In the genomic region with DNA sequence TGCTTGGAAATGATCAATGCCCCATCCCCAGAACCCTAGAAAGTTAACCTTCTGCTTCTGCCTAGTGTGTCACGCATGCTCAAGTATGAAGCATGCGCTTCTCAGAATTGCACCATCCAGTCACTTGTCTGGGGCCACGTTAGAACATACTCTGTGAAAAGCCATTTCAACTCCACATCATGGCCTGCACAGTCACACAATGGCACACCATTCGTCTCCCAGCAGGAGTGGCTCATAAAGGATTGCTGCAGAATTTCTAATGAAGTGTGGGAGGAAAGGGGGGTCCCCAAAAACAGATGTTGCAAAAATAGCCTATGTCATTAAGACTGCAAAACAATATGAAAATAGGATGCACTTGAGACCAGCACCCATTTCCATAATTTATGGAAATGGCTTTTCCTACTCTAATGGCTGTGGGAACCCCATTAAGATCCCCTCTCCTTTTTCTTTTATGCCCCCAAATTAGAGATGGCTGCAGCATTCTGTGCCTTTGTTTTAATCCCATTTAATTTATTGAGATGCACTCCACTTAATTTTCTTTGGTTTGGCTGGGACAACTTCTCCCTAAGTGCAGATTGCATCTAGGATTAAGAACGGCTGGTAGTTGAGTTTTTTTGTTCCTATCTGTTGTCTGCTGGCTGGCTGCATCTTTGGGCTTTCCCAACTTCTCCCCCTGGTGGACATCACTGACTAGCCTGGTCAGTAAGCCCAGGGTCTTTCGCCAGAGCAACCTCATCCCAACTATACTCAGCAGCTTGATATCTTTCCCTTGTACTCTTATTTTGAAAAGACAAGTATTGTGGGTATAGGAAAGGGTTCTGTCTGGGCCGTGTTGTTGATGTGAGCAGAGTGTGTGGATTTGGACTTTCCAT, we compare ENCODE assay signal across 9 mouse cellular contexts.
DNase-seq lines count a peak whose midpoint lies in the region; ATAC-seq and TF ChIP-seq lines count a peak whose summit lies in the region.
"Had no signal": no experiment of that assay in that cellular context is flagged by ENCODE, and none has a peak within 500 bp of the region (broad histone marks: within the 10 kb centered on the region; RNA-seq: fewer than 3 reads in every experiment).

No protein-coding gene starts in this region.

- no peak for TF ChIP-seq EP300 in liver, postnatal 0 days (IDR thresholded peaks at IDR 0.05; ENCODE audit: low read depth)

- ATAC-seq in embryonic facial prominence, embryonic 11.5 days (replicated peaks; ENCODE audit: insufficient number of reproducible peaks, low FRiP score, low TSS enrichment, low read depth), result no peak
- ATAC-seq in liver, postnatal 0 days, result no peak
- peak; percentile 85 for ATAC-seq in hindbrain, embryonic 12.5 days (ENCODE audit: low FRiP score)
- peak; percentile 89 for ATAC-seq in neural tube, embryonic 14.5 days (ENCODE audit: low read depth)

- no peaks in the 10 kb centered on the region for H3K27me3 ChIP-seq in embryonic facial prominence, embryonic 11.5 days (ENCODE audit: control insufficient read depth, insufficient read depth, low read length)
- no peaks in the 10 kb centered on the region for H3K27me3 ChIP-seq in embryonic facial prominence, embryonic 10.5 days (replicated peaks; ENCODE audit: low read depth, poor library complexity, severe bottlenecking)
- H3K27me3 ChIP-seq in liver, postnatal 0 days (ENCODE audit: insufficient read depth, low read length), result no peaks in the 10 kb centered on the region
- no peaks in the 10 kb centered on the region for H3K27me3 ChIP-seq in hindbrain, embryonic 12.5 days
- no peaks in the 10 kb centered on the region for H3K27me3 ChIP-seq in neural tube, embryonic 14.5 days (ENCODE audit: control insufficient read depth, insufficient read depth, low read length)

- H3K36me3 ChIP-seq in embryonic facial prominence, embryonic 11.5 days (replicated peaks; ENCODE audit: control insufficient read depth, insufficient read depth, low read depth, low read length), result no peaks in the 10 kb centered on the region
- no peaks in the 10 kb centered on the region for H3K36me3 ChIP-seq in embryonic facial prominence, embryonic 10.5 days (replicated peaks)
- H3K36me3 ChIP-seq in liver, postnatal 0 days (replicated peaks; ENCODE audit: insufficient read depth, low read length), result no peaks in the 10 kb centered on the region
- no peaks in the 10 kb centered on the region for H3K36me3 ChIP-seq in hindbrain, embryonic 12.5 days
- H3K36me3 ChIP-seq in neural tube, embryonic 14.5 days (ENCODE audit: control insufficient read depth, insufficient read depth, low read length), result no peaks in the 10 kb centered on the region

- H3K4me2 ChIP-seq in embryonic facial prominence, embryonic 11.5 days (ENCODE audit: low read depth, low read length), result no peak overlapping the region
- H3K4me2 ChIP-seq in liver, postnatal 0 days (ENCODE audit: low read depth, low read length), result no peak overlapping the region
- no peak overlapping the region for H3K4me2 ChIP-seq in hindbrain, embryonic 12.5 days (replicated peaks)
- H3K4me2 ChIP-seq in neural tube, embryonic 14.5 days (ENCODE audit: low read depth, low read length), result no peak overlapping the region

- H3K4me1 ChIP-seq in embryonic facial prominence, embryonic 11.5 days (ENCODE audit: control insufficient read depth, insufficient read depth, low read length), result no peaks in the 10 kb centered on the region
- peaks cover 9% of the 10 kb centered on the region; the same call in 1 of the 2 replicates for H3K4me1 ChIP-seq in embryonic facial prominence, embryonic 10.5 days
- H3K4me1 ChIP-seq in liver, postnatal 0 days (ENCODE audit: insufficient read depth), result no peaks in the 10 kb centered on the region
- no peaks in the 10 kb centered on the region for H3K4me1 ChIP-seq in hindbrain, embryonic 12.5 days
- H3K4me1 ChIP-seq in neural tube, embryonic 14.5 days (ENCODE audit: control insufficient read depth, insufficient read depth, low read length), result no peaks in the 10 kb centered on the region; the same call in 1 of the 2 replicates

- DNase-seq in embryonic facial prominence, embryonic 11.5 days (ENCODE audit: low spot score), result peak; percentile 21
- DNase-seq in embryonic facial prominence, embryonic 10.5 days (ENCODE audit: low spot score), result no peak
- no peak for DNase-seq in liver, postnatal 0 days
- DNase-seq in liver, result no peak
- no peak for DNase-seq in ovary, adult 18-20 months (ENCODE audit: low spot score)
- no peak for DNase-seq in layer of hippocampus, adult 9-11 months
- DNase-seq: cerebellum, adult 11-12 months had no signal

- H3K27ac ChIP-seq in embryonic facial prominence, embryonic 11.5 days (replicated peaks; ENCODE audit: low read depth, low read length), result no peak overlapping the region
- H3K27ac ChIP-seq in embryonic facial prominence, embryonic 10.5 days (replicated peaks), result no peak overlapping the region
- H3K27ac ChIP-seq in liver, postnatal 0 days (ENCODE audit: low read depth), result no peak overlapping the region
- 0 out of 2 replicates have a peak overlapping the region, but pooled peaks have one; percentile 3 for H3K27ac ChIP-seq in hindbrain, embryonic 12.5 days
- peak overlapping the region; percentile 22; the same call in 1 of the 2 replicates for H3K27ac ChIP-seq in neural tube, embryonic 14.5 days (ENCODE audit: low read depth, low read length)

- H3K9ac ChIP-seq in embryonic facial prominence, embryonic 11.5 days (replicated peaks; ENCODE audit: low read length), result no peak overlapping the region
- no peak overlapping the region for H3K9ac ChIP-seq in liver, postnatal 0 days (replicated peaks)
- H3K9ac ChIP-seq in hindbrain, embryonic 12.5 days, result no peak overlapping the region
- H3K9ac ChIP-seq in neural tube, embryonic 14.5 days (replicated peaks; ENCODE audit: low read depth, low read length), result no peak overlapping the region

- TF ChIP-seq CTCF in liver, postnatal 0 days (IDR thresholded peaks at IDR 0.05; ENCODE audit: low read depth), result peak; percentile 16

- no peaks in the 10 kb centered on the region for H3K9me3 ChIP-seq in embryonic facial prominence, embryonic 11.5 days (replicated peaks; ENCODE audit: control insufficient read depth, low read length)
- no peaks in the 10 kb centered on the region for H3K9me3 ChIP-seq in embryonic facial prominence, embryonic 10.5 days
- no peaks in the 10 kb centered on the region for H3K9me3 ChIP-seq in liver, postnatal 0 days (ENCODE audit: low read length)
- H3K9me3 ChIP-seq in hindbrain, embryonic 12.5 days (replicated peaks), result no peaks in the 10 kb centered on the region
- no peaks in the 10 kb centered on the region for H3K9me3 ChIP-seq in neural tube, embryonic 14.5 days (ENCODE audit: control insufficient read depth, low read length)

- 71% methylated on average over 7 of the region's 7 CpGs for WGBS in embryonic facial prominence, embryonic 11.5 days
- WGBS in embryonic facial prominence, embryonic 10.5 days, result 69% methylated on average over 7 of the region's 7 CpGs
- 52% methylated on average over 7 of the region's 7 CpGs for WGBS in liver, postnatal 0 days (ENCODE audit: insufficient replicate concordance)
- 50% methylated on average over 7 of the region's 7 CpGs for WGBS in hindbrain, embryonic 12.5 days
- 22% methylated on average over 7 of the region's 7 CpGs for WGBS in neural tube, embryonic 14.5 days

- no peak overlapping the region for H3K4me3 ChIP-seq in embryonic facial prominence, embryonic 11.5 days (ENCODE audit: low read depth, low read length)
- H3K4me3 ChIP-seq in embryonic facial prominence, embryonic 10.5 days, result no peak overlapping the region
- no peak overlapping the region for H3K4me3 ChIP-seq in liver, postnatal 0 days (ENCODE audit: low read depth, low read length)
- no peak overlapping the region for H3K4me3 ChIP-seq in hindbrain, embryonic 12.5 days
- no peak overlapping the region for H3K4me3 ChIP-seq in neural tube, embryonic 14.5 days (ENCODE audit: low read depth, low read length)

Comparison
In these comparisons a context has a peak if more than half of its experiments do, and no peak if none do; other contexts are left out.
1. ATAC-seq: peak in hindbrain, embryonic 12.5 days (single experiment) and neural tube, embryonic 14.5 days (single experiment); none in embryonic facial prominence, embryonic 11.5 days (single experiment) and liver, postnatal 0 days (single experiment).
2. H3K27ac ChIP-seq: peak in hindbrain, embryonic 12.5 days (single experiment) and neural tube, embryonic 14.5 days (single experiment); none in embryonic facial prominence, embryonic 11.5 days (single experiment), embryonic facial prominence, embryonic 10.5 days (single experiment) and liver, postnatal 0 days (single experiment).